21 mouse cellular contexts compared by ENCODE assay signal in genomic region chr1:38286551-38286950, GRCm38 (mm10).
DNase-seq lines count a peak whose midpoint lies in the region; TF ChIP-seq lines count a peak whose summit lies in the region.
"Had no signal": no experiment of that assay in that cellular context is flagged by ENCODE, and none has a peak within 500 bp of the region (broad histone marks: within the 10 kb centered on the region; RNA-seq: fewer than 3 reads in every experiment).

No protein-coding gene starts in this region.

- no peak overlapping the region for H3K27ac ChIP-seq in gastrocnemius, adult 2 months
- H3K27ac ChIP-seq: embryonic facial prominence, embryonic 13.5 days; embryonic facial prominence, embryonic 15.5 days; forebrain, embryonic 10.5 days; forebrain, embryonic 12.5 days had no signal

- no peak for TF ChIP-seq CTCF in gastrocnemius, adult 2 months (IDR thresholded peaks at IDR 0.05)

- DNase-seq in 3134 (ENCODE audit: extremely low read depth, insufficient read length, low spot score) (peak; percentile 68), 3T3-L1 (ENCODE audit: low read depth, low spot score) (peak; percentile 94), NIH3T3 (ENCODE audit: low read depth) (peak; percentile 84)
- DNase-seq in right cerebral cortex, postnatal 10 days (ENCODE audit: low spot score in 2 of 2): no peak
- DNase-seq in gastrocnemius, adult 2 months: no peak
- DNase-seq in adrenal gland, adult (ENCODE audit: inconsistent age in 2 of 2, low spot score in 1 of 2): no peak
- DNase-seq: adrenal gland, adult 2 months; adrenal gland, postnatal 10 days; adrenal gland, postnatal 25 days; cerebellum, adult 11 months; cerebellum, adult 18-20 months; cerebellum, adult 8-10 months; cerebellum, adult 9-11 months; cerebellum, postnatal 14 days; cerebellum, postnatal 36 days; embryo, embryonic 11 days had no signal

- no peak overlapping the region for H3K4me3 ChIP-seq in gastrocnemius, adult 2 months
- H3K4me3 ChIP-seq: embryonic facial prominence, embryonic 13.5 days; embryonic facial prominence, embryonic 15.5 days; erythroblast, embryonic 14.5 days; forebrain, embryonic 10.5 days; forebrain, embryonic 12.5 days had no signal

- intact Hi-C loops in gastrocnemius, adult 2 months (cut with DNase I): no loop called here

Comparison
In these comparisons a context has a peak if more than half of its experiments do, and no peak if none do; other contexts are left out.
1. DNase-seq: peak in 3134 (single experiment), 3T3-L1 (single experiment) and NIH3T3 (single experiment); none in right cerebral cortex, postnatal 10 days (0 of 2), gastrocnemius, adult 2 months (single experiment) and adrenal gland, adult (0 of 2).